Mouse (Mus musculus): Measurements from ENCODE around the gene Dpp6. TPM values are rescaled to one million over a fixed set of nuclear protein-coding genes. Genes with fewer than 3 reads are reported as not detected.

Dpp6 gene
- polyA plus RNA-seq, 1 experiment from 2014 or later, result 2.4 TPM

GRCm38 (mm10) chr5:27544816-27545270 lies 727.8 kb downstream of the Dpp6 start:
- WGBS, result 11% methylated on average over 2 of the region's 2 CpGs

GRCm38 (mm10) chr5:27549291-27549690 lies 732.3 kb downstream of the Dpp6 start:
- Histone ChIP-seq H3K27ac (ENCODE audit: low read length) (no peak overlapping the region), H3K9me3 (replicated peaks; ENCODE audit: control insufficient read depth, low read length) (no peaks in the 10 kb centered on the region), H3K4me2 (ENCODE audit: low read depth, low read length) (no peak overlapping the region), H3K4me3 (replicated peaks; ENCODE audit: low read length) (no peak overlapping the region), H3K4me1 (ENCODE audit: control insufficient read depth, insufficient read depth, low read length) (no peaks in the 10 kb centered on the region), H3K9ac (ENCODE audit: low read length) (no peak overlapping the region), H3K27me3 (ENCODE audit: control insufficient read depth, insufficient read depth, low read length) (no peaks in the 10 kb centered on the region), H3K36me3 (ENCODE audit: control insufficient read depth, insufficient read depth, low read length) (no peaks in the 10 kb centered on the region)
- 76% methylated on average over 4 of the region's 4 CpGs for WGBS
- no peak for ATAC-seq (ENCODE audit: insufficient read depth, low FRiP score)

More at GRCm38 (mm10) chr5:27544816-27545270, 727.8 kb downstream of the Dpp6 start:
- Histone ChIP-seq H3K9ac (ENCODE audit: low read length) (no peak overlapping the region), H3K36me3 (ENCODE audit: control insufficient read depth, insufficient read depth, low read length) (no peaks in the 10 kb centered on the region), H3K4me2 (ENCODE audit: low read depth, low read length) (no peak overlapping the region), H3K4me3 (replicated peaks; ENCODE audit: low read length) (no peak overlapping the region), H3K4me1 (ENCODE audit: control insufficient read depth, insufficient read depth, low read length) (no peaks in the 10 kb centered on the region), H3K9me3 (replicated peaks; ENCODE audit: control insufficient read depth, low read length) (no peaks in the 10 kb centered on the region), H3K27ac (ENCODE audit: low read length) (no peak overlapping the region), H3K27me3 (ENCODE audit: control insufficient read depth, insufficient read depth, low read length) (no peaks in the 10 kb centered on the region)
- no peak for ATAC-seq (ENCODE audit: insufficient read depth, low FRiP score)

GRCm38 (mm10) chr5:27565700-27566099 lies 748.7 kb downstream of the Dpp6 start:
- H3K4me2 ChIP-seq (ENCODE audit: low read depth, low read length), result no peak overlapping the region

DNA sequence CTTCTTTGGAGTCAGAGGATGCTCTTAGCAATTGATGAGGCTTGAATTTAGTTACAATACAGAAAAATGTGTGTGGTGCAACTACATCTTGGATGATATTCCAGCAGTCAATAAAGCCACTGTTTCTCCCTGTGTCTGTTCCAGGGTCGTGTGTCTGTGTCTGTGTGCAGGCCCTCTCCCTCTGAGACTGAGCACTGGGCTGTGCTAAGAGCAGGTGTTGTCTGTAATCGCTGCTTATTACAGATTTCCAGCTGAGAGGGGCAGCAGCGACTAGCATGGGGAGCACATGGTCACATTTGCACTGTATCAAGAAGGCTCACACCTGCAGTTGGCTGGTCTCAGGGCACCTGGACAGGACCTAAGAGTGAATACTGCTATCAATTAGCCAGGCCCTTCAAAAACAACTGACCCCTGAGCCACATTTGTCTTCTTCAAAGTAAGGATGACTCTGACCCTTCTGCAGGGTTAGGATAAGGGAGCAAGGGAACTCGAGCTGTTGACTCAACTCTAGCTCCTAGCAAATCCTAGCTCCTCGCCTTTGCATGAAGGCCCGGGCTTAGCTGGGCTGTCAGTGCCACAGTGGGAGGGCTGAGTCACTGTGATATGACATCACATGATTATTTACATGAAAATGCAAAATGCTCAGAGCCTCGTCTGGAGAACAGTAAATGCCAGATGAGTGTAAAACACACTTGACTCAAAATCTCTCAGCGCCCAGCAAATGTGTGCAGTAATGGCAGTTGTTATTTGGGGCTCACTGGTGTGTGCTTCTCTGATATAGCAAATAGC lies 771.2 kb downstream of the Dpp6 start:
- no peaks in the 10 kb centered on the region for H3K27me3 ChIP-seq (ENCODE audit: control insufficient read depth, insufficient read depth, low read length)
- no peaks in the 10 kb centered on the region for H3K36me3 ChIP-seq (ENCODE audit: control insufficient read depth, insufficient read depth, low read length)
- H3K4me2 ChIP-seq (ENCODE audit: low read depth, low read length), result no peak overlapping the region
- H3K9me3 ChIP-seq (replicated peaks; ENCODE audit: control insufficient read depth, low read length), result no peaks in the 10 kb centered on the region
- no peak overlapping the region for H3K4me3 ChIP-seq (replicated peaks; ENCODE audit: low read length)
- H3K9ac ChIP-seq (ENCODE audit: low read length), result no peak overlapping the region
- no peak overlapping the region for H3K27ac ChIP-seq (ENCODE audit: low read length)
- H3K4me1 ChIP-seq (ENCODE audit: control insufficient read depth, insufficient read depth, low read length), result no peaks in the 10 kb centered on the region
- ATAC-seq (ENCODE audit: insufficient read depth, low FRiP score), result no peak
- WGBS, result 45% methylated on average over 8 of the region's 8 CpGs

More at GRCm38 (mm10) chr5:27565700-27566099, 748.7 kb downstream of the Dpp6 start:
- Histone ChIP-seq H3K4me1 (ENCODE audit: control insufficient read depth, insufficient read depth, low read length) (no peaks in the 10 kb centered on the region), H3K36me3 (ENCODE audit: control insufficient read depth, insufficient read depth, low read length) (no peaks in the 10 kb centered on the region), H3K9ac (ENCODE audit: low read length) (no peak overlapping the region), H3K9me3 (replicated peaks; ENCODE audit: control insufficient read depth, low read length) (no peaks in the 10 kb centered on the region), H3K27me3 (ENCODE audit: control insufficient read depth, insufficient read depth, low read length) (no peaks in the 10 kb centered on the region), H3K27ac (ENCODE audit: low read length) (no peak overlapping the region), H3K4me3 (replicated peaks; ENCODE audit: low read length) (no peak overlapping the region)
- 58% methylated on average over 7 of the region's 7 CpGs for WGBS
- no peak for ATAC-seq (ENCODE audit: insufficient read depth, low FRiP score)

GRCm38 (mm10) chr5:27604132-27604531 lies 787.1 kb downstream of the Dpp6 start:
- no peaks in the 10 kb centered on the region for H3K4me1 ChIP-seq (ENCODE audit: control insufficient read depth, insufficient read depth, low read length)
- 85% methylated on average over 1 of the region's 1 CpGs for WGBS
- no peak for ATAC-seq (ENCODE audit: insufficient read depth, low FRiP score)
- H3K36me3 ChIP-seq (ENCODE audit: control insufficient read depth, insufficient read depth, low read length), result no peaks in the 10 kb centered on the region
- no peak overlapping the region for H3K4me2 ChIP-seq (ENCODE audit: low read depth, low read length)
- H3K9me3 ChIP-seq (replicated peaks; ENCODE audit: control insufficient read depth, low read length), result no peaks in the 10 kb centered on the region
- H3K4me3 ChIP-seq (replicated peaks; ENCODE audit: low read length), result no peak overlapping the region
- H3K27me3 ChIP-seq (ENCODE audit: control insufficient read depth, insufficient read depth, low read length), result no peaks in the 10 kb centered on the region
- no peak overlapping the region for H3K27ac ChIP-seq (ENCODE audit: low read length)
- no peak overlapping the region for H3K9ac ChIP-seq (ENCODE audit: low read length)

DNA sequence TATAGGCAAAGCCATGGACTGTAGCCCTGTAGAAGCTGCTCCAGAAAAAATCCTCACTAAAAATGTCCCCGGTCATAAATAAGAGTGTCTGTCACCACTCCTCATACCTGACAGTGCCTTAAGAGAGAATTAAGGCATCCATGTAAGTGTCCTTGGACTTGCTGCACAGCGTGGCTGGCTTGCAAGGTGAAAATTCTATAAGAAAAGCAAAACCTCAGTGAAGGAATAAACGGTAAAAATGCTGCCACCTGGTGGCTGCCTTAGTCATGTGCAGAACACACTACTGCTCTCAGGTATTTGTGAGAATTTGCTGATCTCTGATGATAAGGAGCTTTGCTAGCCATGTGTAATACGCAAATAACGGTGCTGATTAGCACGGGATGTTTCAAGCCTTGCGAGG lies 798.8 kb downstream of the Dpp6 start:
- Histone ChIP-seq H3K4me1 (ENCODE audit: control insufficient read depth, insufficient read depth, low read length) (no peaks in the 10 kb centered on the region), H3K4me2 (ENCODE audit: low read depth, low read length) (no peak overlapping the region), H3K27ac (ENCODE audit: low read length) (no peak overlapping the region), H3K4me3 (replicated peaks; ENCODE audit: low read length) (no peak overlapping the region), H3K9me3 (replicated peaks; ENCODE audit: control insufficient read depth, low read length) (no peaks in the 10 kb centered on the region), H3K9ac (ENCODE audit: low read length) (no peak overlapping the region), H3K36me3 (ENCODE audit: control insufficient read depth, insufficient read depth, low read length) (no peaks in the 10 kb centered on the region), H3K27me3 (ENCODE audit: control insufficient read depth, insufficient read depth, low read length) (no peaks in the 10 kb centered on the region)
- WGBS, result 26% methylated on average over 7 of the region's 7 CpGs
- no peak for ATAC-seq (ENCODE audit: insufficient read depth, low FRiP score)

- no peak for ATAC-seq (ENCODE audit: insufficient read depth, low FRiP score)
- H3K4me1 ChIP-seq (ENCODE audit: control insufficient read depth, insufficient read depth, low read length), result no peaks in the 10 kb centered on the region
- no peak overlapping the region for H3K9ac ChIP-seq (ENCODE audit: low read length)
- no peak overlapping the region for H3K4me3 ChIP-seq (replicated peaks; ENCODE audit: low read length)
- H3K36me3 ChIP-seq (ENCODE audit: control insufficient read depth, insufficient read depth, low read length), result no peaks in the 10 kb centered on the region
- H3K4me2 ChIP-seq (ENCODE audit: low read depth, low read length), result no peak overlapping the region
- no peaks in the 10 kb centered on the region for H3K9me3 ChIP-seq (replicated peaks; ENCODE audit: control insufficient read depth, low read length)
- no peak overlapping the region for H3K27ac ChIP-seq (ENCODE audit: low read length)
- H3K27me3 ChIP-seq (ENCODE audit: control insufficient read depth, insufficient read depth, low read length), result no peaks in the 10 kb centered on the region
Measured at GRCm38 (mm10) chr5:27621811-27622210, 804.8 kb downstream of the Dpp6 start.

DNA sequence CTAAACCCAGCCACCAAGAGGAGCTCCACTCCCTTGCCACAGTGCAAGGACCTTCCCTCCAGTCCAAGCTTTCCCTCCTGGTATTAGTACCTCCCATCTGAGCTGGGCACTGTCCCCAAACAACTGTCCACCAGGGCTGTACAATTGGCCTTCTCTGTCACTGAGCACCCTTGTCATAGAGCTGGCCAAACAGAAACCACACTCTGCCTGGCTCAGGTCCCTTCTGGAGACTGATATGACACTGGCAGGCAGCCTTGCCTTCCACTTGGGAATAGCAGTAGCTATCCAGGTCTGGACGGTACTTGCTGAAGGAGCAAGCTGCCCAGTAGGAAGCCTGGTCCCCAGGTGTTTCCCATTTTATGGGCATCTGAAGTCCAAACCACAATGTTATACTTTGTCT lies 806.9 kb downstream of the Dpp6 start:
- WGBS, result 68% methylated on average over 1 of the region's 1 CpGs
- ATAC-seq (ENCODE audit: insufficient read depth, low FRiP score), result no peak
- H3K27me3 ChIP-seq (ENCODE audit: control insufficient read depth, insufficient read depth, low read length), result no peaks in the 10 kb centered on the region
- no peak overlapping the region for H3K4me2 ChIP-seq (ENCODE audit: low read depth, low read length)
- H3K9me3 ChIP-seq (replicated peaks; ENCODE audit: control insufficient read depth, low read length), result no peaks in the 10 kb centered on the region
- no peak overlapping the region for H3K4me3 ChIP-seq (replicated peaks; ENCODE audit: low read length)
- no peak overlapping the region for H3K9ac ChIP-seq (ENCODE audit: low read length)
- no peak overlapping the region for H3K27ac ChIP-seq (ENCODE audit: low read length)
- no peaks in the 10 kb centered on the region for H3K36me3 ChIP-seq (ENCODE audit: control insufficient read depth, insufficient read depth, low read length)
- H3K4me1 ChIP-seq (ENCODE audit: control insufficient read depth, insufficient read depth, low read length), result no peaks in the 10 kb centered on the region

DNA sequence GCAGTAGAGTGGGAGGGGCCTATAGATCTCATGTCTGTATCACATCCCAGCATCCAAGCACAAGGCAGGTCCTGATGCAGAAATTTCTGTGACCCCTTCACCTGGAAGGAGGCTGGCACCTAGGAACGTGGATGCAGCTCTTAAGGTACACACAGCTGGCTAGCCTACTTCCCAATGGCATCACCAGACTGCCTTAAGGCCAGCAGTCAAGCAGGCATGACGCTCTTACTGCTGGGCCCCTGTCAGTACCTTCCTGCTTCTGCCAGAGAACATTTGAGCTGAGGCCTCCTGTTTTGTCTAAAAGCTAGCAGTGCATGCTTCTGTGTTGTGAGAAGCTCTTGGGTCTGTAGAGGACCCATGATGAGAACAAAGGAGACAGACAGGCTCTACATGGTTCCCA lies 815.1 kb downstream of the Dpp6 start:
- no peak overlapping the region for H3K9ac ChIP-seq (ENCODE audit: low read length)
- 73% methylated on average over 2 of the region's 2 CpGs for WGBS
- H3K4me2 ChIP-seq (ENCODE audit: low read depth, low read length), result no peak overlapping the region
- H3K27ac ChIP-seq (ENCODE audit: low read length), result no peak overlapping the region
- H3K9me3 ChIP-seq (replicated peaks; ENCODE audit: control insufficient read depth, low read length), result no peaks in the 10 kb centered on the region
- no peaks in the 10 kb centered on the region for H3K4me1 ChIP-seq (ENCODE audit: control insufficient read depth, insufficient read depth, low read length)
- H3K27me3 ChIP-seq (ENCODE audit: control insufficient read depth, insufficient read depth, low read length), result no peaks in the 10 kb centered on the region
- no peak for ATAC-seq (ENCODE audit: insufficient read depth, low FRiP score)
- H3K36me3 ChIP-seq (ENCODE audit: control insufficient read depth, insufficient read depth, low read length), result no peaks in the 10 kb centered on the region
- no peak overlapping the region for H3K4me3 ChIP-seq (replicated peaks; ENCODE audit: low read length)
